Mouse (Mus musculus) ES-E14 (cell line): Measurements from ENCODE around the gene Zdhhc17. TPM values are rescaled to one million over a fixed set of nuclear protein-coding genes. Genes with fewer than 3 reads are reported as not detected.

Source experiments
- DNase-seq: peaks from one replicate; pipeline ENCODE4 v3.0.0-alpha.2; 2013; ENCODE audit warnings: low read depth, low spot score
- H3K27ac ChIP-seq: 2 replicates; pipeline ENCODE4 v1.5.1; 2012; ENCODE audit warnings: low read depth, mild to moderate bottlenecking, low read length, moderate library complexity, mixed read lengths; ENCODE audit not compliant: poor library complexity, insufficient read depth, severe bottlenecking
- H3K36me3 ChIP-seq: 2 replicates; pipeline ENCODE4 v1.6.1; 2012; ENCODE audit warnings: mild to moderate bottlenecking, low read length, moderate library complexity, mixed read lengths; ENCODE audit not compliant: control insufficient read depth, poor library complexity, insufficient read depth, severe bottlenecking
- H3K4me1 ChIP-seq, 2 experiments: fragments of 150-350 bp in 1 of 2; sonication (generic) in 1 of 2; 2 replicates each; pipeline ENCODE4 v1.6.1; 2012; ENCODE audit warnings: low read length in 2 of 2, mild to moderate bottlenecking in 1 of 2, mixed read lengths in 1 of 2; ENCODE audit not compliant: control insufficient read depth in 2 of 2, insufficient read depth in 2 of 2, poor library complexity in 1 of 2
- H3K4me3 ChIP-seq, 2 experiments: fragments of 150-350 bp in 1 of 2; sonication (generic) in 1 of 2; 2 replicates each; pipeline ENCODE4 v1.5.1; 2012; ENCODE audit warnings: low read length in 2 of 2, low read depth in 1 of 2, mild to moderate bottlenecking in 1 of 2, mixed read lengths in 1 of 2; ENCODE audit not compliant: insufficient read depth in 1 of 2, poor library complexity in 1 of 2, severe bottlenecking in 1 of 2
- H3K9ac ChIP-seq: 2 replicates; pipeline ENCODE4 v1.6.1; 2012; ENCODE audit warnings: low read depth, mild to moderate bottlenecking, low read length, mixed read lengths; ENCODE audit not compliant: poor library complexity, insufficient read depth, severe bottlenecking
- H3K9me3 ChIP-seq: fragments of 150-350 bp; sonication (generic); 2 replicates; pipeline ENCODE4 v1.6.1; 2012; ENCODE audit warnings: low read depth, mild to moderate bottlenecking, low read length; ENCODE audit not compliant: control insufficient read depth, insufficient read depth
- CHD2 ChIP-seq: IDR thresholded peaks from 2 replicates; pipeline ENCODE4 v1.6.1; 2014; ENCODE audit warnings: mild to moderate bottlenecking, low read depth, low read length, inconsistent platforms
- HCFC1 ChIP-seq: IDR thresholded peaks from 2 replicates; pipeline ENCODE4 v1.6.1; 2012; ENCODE audit warnings: low read length, inconsistent platforms, borderline replicate concordance; ENCODE audit not compliant: insufficient read depth
- MAFK ChIP-seq: IDR thresholded peaks from 2 replicates; pipeline ENCODE4 v1.6.1; 2014; ENCODE audit warnings: mild to moderate bottlenecking, low read depth, low read length, inconsistent platforms; ENCODE audit not compliant: insufficient read depth
- ZC3H11A ChIP-seq: IDR thresholded peaks from 2 replicates; pipeline ENCODE4 v1.6.1; 2012; ENCODE audit warnings: low read depth, mild to moderate bottlenecking, inconsistent platforms, low read length, borderline replicate concordance
- ZNF384 ChIP-seq: IDR thresholded peaks from 2 replicates; pipeline ENCODE4 v1.6.1; 2012; ENCODE audit warnings: low read depth, low read length, inconsistent platforms
- in situ Hi-C, 2 experiments: fragments of 600-800 bp; cut with MboI; formaldehyde crosslinking; loops; one replicate each; pipeline ENCODE4 v1.15.1; 2025; ENCODE audit warnings: low sequenced_read_pairs in 2 of 2, inconsistent platforms in 1 of 2; ENCODE audit not compliant: unreplicated experiment in 2 of 2
- total RNA-seq: library from RNA; depleted of rRNA; stranded (reverse); fragments of 300-350 nt; gene quantifications from 2 replicates; pipeline ENCODE4 v1.2.3, GENCODE M21; 2012

Zdhhc17 gene
- total RNA-seq, 1 experiment, result 26.2 TPM

- no peaks in the 10 kb centered on the region for H3K9me3 ChIP-seq
- no peak overlapping the region for H3K27ac ChIP-seq
- H3K4me3 ChIP-seq, result no peak overlapping the region
- in situ Hi-C loops, result no loop called here
- no peak for DNase-seq
- no peak for TF ChIP-seq CHD2
- TF ChIP-seq HCFC1, result no peak
- TF ChIP-seq ZC3H11A, result no peak
- no peak for TF ChIP-seq MAFK
- H3K9ac ChIP-seq, result no peak overlapping the region
- no peaks in the 10 kb centered on the region for H3K36me3 ChIP-seq
- H3K4me1 ChIP-seq, result peaks cover 0 to 10% of the 10 kb centered on the region in 2 experiments; a peak in 1 of 4 replicates
Measured at GRCm38 (mm10) chr10:110991307-110992046, 18.5 kb downstream of the Zdhhc17 start.

GRCm38 (mm10) chr10:110989729-110990128 lies 20.2 kb downstream of the Zdhhc17 start:
- DNase-seq, result no peak
- no peak overlapping the region for H3K27ac ChIP-seq
- no peak overlapping the region for H3K4me3 ChIP-seq
- TF ChIP-seq ZC3H11A, result no peak
- in situ Hi-C loops, result no loop called here
- H3K4me1 ChIP-seq, result peaks cover 0 to 12% of the 10 kb centered on the region in 2 experiments; a peak in 1 of 4 replicates
- no peaks in the 10 kb centered on the region for H3K36me3 ChIP-seq
- H3K9ac ChIP-seq, result no peak overlapping the region
- no peaks in the 10 kb centered on the region for H3K9me3 ChIP-seq

- peaks cover 0 to 9% of the 10 kb centered on the region in 2 experiments; a peak in 1 of 4 replicates for H3K4me1 ChIP-seq
- no peak overlapping the region for H3K27ac ChIP-seq
- H3K9me3 ChIP-seq, result no peaks in the 10 kb centered on the region
- H3K4me3 ChIP-seq, result no peak overlapping the region
- in situ Hi-C loops, result no loop called here
- H3K36me3 ChIP-seq, result no peaks in the 10 kb centered on the region
- 0 out of 2 replicates have a peak overlapping the region, but pooled peaks have one; percentile 40 for H3K9ac ChIP-seq
- TF ChIP-seq ZC3H11A (no peak), MAFK (no peak), HCFC1 (no peak), CHD2 (no peak), ZNF384 (no peak)
- no peak for DNase-seq
Measured at GRCm38 (mm10) chr10:110986682-110987081, 23.3 kb downstream of the Zdhhc17 start.

- in situ Hi-C loops, result no loop called here
- no peak overlapping the region for H3K4me3 ChIP-seq
- no peaks in the 10 kb centered on the region for H3K36me3 ChIP-seq
- peaks cover under 1 to 6% of the 10 kb centered on the region in 2 experiments; a peak in 2 of 4 replicates for H3K4me1 ChIP-seq
- H3K27ac ChIP-seq, result no peak overlapping the region
- H3K9ac ChIP-seq, result no peak overlapping the region
- TF ChIP-seq HCFC1 (no peak), ZNF384 (no peak), MAFK (no peak), CHD2 (no peak)
- H3K9me3 ChIP-seq, result no peaks in the 10 kb centered on the region
- no peak for DNase-seq
Measured at GRCm38 (mm10) chr10:110982771-110983170, 27.2 kb downstream of the Zdhhc17 start.

GRCm38 (mm10) chr10:110980441-110980840 lies 29.5 kb downstream of the Zdhhc17 start:
- DNase-seq, result no peak
- in situ Hi-C loops, result no loop called here
- Histone ChIP-seq H3K4me1 (peaks cover 3 to 5% of the 10 kb centered on the region in 2 experiments), H3K4me3 (no peak overlapping the region), H3K9me3 (no peaks in the 10 kb centered on the region), H3K9ac (no peak overlapping the region), H3K27ac (no peak overlapping the region), H3K36me3 (no peaks in the 10 kb centered on the region)
- TF ChIP-seq CHD2 (no peak), ZC3H11A (no peak), HCFC1 (no peak), ZNF384 (no peak), MAFK (no peak)
